Mouse (Mus musculus) adrenal gland, adult (tissue): ENCODE results near the gene Arhgef12.

Source experiments
- DNase-seq, 2 experiments: peaks; one replicate each; pipeline ENCODE4 v3.0.0; 2022 to 2023; ENCODE audit warnings: low spot score in 1 of 2; ENCODE audit not compliant: inconsistent age in 2 of 2

The Arhgef12 gene

DNA sequence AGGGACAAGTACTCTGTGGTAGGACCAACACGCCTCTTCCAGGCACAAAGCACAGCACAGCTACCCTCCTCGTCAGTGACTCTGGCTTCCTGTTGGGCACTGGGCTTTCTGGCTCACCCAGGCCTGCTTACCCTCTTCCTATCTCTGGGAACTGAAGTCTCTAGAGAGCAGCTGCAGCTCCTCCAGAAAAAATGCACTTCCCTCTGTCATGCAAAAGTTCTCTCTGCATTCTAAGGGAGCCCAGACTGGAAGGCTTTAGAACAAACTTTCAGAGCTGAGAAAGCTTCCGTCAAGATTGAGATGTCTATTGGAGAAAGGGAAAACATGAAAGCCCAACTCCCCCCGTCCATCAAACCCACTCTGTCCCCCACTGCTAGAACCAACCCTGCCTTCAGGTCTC is 164.9 kb downstream of the Arhgef12 start:
- DNase-seq = no peak

DNA sequence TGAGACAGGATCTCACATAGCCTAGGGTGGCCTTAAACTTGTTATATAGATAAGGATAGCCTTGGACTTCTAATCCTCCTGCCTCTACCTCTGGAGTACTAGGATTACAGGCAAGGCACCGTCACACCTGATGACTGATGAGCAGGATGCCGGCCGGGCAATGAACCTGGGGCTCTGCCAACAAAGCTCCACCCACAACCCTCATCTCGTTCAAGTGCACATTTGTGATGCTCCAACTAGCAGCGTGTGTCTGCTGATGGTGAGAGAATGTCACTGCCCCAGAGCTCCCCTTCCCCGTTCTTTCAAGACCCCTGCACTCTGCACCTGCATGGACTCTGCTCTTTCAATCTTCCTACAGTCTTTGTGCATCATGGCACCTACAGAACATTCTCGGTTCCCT is 174.9 kb downstream of the Arhgef12 start:
- DNase-seq = no peak

DNA sequence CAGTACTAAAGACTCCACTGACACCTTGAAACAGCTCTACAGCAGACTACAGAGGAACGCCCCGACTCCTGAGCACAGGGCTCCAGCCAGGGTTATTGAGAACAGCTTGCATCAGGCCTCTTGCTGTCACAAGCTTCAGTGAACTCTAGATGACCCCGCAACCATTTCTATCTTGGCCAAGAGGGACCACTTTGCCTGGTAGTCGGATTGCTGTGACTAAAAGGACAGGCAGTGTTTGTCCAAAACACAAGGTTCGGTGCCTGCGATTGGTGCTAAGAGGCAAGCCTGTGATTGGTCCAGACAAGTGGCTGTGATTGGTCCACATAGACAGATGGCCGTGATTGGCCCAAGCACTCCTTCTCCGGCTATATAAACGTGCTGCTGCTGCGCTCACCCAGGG is 179.5 kb downstream of the Arhgef12 start:
- DNase-seq = no peak

DNA sequence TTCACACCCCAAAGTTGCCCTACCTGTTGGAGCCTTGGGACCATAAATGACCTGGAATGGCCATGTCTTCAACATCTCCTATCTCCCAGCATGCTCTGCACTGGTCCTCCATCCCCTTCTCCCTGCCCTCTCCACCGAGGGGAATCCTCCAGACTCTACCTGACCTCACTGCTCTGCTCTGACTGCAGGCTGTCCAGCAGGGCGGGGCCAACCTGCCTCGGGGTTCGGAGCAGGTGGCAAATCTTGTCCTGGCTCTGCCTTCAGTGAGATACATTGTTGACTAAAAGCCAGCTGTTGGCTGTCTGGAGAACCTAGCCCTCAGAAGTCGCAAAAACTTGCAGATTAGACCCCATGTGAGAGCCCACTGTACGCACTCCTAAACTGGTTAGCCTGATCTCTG is 180.5 kb downstream of the Arhgef12 start:
- no peak for DNase-seq

DNA sequence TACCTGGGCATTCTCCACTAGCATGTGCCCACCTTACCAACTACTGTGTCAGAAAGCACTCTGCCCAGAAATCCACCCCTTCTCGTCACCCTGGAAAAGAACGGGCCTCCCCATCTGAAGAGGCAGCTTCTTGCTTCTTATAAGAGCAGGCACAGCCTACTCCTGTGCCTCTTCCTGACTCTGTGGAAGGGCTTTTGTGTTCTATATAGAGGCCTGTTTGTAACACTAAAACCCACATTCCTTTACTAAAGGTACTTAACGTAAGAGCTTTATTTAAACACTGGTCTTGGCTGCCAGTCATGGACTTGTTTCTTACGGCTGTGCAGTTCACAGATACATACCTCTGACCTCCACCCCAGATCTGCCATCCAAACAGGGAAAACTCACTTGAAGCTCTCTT is 185.2 kb downstream of the Arhgef12 start:
- DNase-seq = no peak

DNA sequence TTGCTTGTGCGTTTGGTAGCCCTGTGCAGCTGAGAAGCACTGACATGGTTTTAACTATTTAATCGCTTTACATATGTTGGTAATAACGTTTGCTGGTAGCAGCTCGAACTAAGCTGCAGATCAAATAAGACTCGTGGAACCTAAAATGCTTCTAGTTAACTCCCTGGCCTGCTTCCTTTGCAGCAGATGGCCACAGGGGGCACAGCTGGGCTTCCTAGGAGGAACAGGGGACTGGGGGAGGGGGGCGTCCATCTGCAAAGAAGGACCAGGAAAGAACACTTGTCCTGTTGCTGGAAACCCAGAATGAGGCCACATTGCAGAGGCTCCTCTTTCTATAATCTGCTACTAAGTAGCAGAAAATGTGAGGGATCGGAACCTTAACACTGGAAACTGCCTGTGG is 186.8 kb downstream of the Arhgef12 start:
- DNase-seq = no peak

DNA sequence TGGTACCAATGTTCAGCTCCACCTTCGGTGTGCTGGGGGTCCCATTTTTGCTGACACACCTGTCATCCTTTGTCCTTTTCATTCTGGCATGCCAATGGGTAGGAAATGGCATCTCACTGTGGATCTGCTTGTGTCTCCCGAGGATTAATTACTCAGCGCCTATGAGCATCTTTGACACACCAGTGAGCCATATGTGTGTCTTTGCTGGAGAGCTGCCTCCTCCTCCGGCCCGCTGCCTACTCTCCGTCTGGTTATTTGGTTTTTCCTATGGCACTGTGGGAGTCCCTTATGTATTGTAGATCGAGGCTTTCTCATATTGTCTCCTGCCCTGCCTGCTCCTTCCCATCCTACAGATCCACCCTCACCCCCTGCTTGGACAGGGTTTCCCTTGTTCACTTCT is 189.1 kb downstream of the Arhgef12 start:
- DNase-seq = no peak
